Mouse (Mus musculus) mouse embryonic stem cell (cell line): ENCODE data around the gene Cdcp2.

Source experiments
- in situ Hi-C, 2 experiments: fragments of 300-500 bp; cut with MboI; formaldehyde crosslinking; loops; 1 replicate in 1 of 2; 3 replicates in 1 of 2; pipeline ENCODE4 v1.14.3; 2019 to 2020; ENCODE audit warnings: low sequenced_read_pairs in 2 of 2, low pct_unique_long_range_greater_than_20kb in 1 of 2, mixed read lengths in 1 of 2; ENCODE audit not compliant: unreplicated experiment in 1 of 2

Cdcp2 gene

GRCm38 (mm10) chr4:107096841-107097373 lies at the start of gene Cdcp2:
Cdcp2 (plus strand) TSS chr4:107096891.
- in situ Hi-C loops: no loop called here

GRCm38 (mm10) chr4:107047806-107048205 lies 48.9 kb upstream of the Cdcp2 start:
- in situ Hi-C loops: no loop called here

- in situ Hi-C loops: no loop called here
Measured at GRCm38 (mm10) chr4:107048568-107049162, 48.0 kb upstream of the Cdcp2 start.

GRCm38 (mm10) chr4:107051889-107052288 lies 44.8 kb upstream of the Cdcp2 start:
- in situ Hi-C loops: no loop called here

GRCm38 (mm10) chr4:107052962-107053553 lies 43.6 kb upstream of the Cdcp2 start:
- in situ Hi-C loops: no loop called here

- in situ Hi-C loops: no loop called here
Measured at GRCm38 (mm10) chr4:107056088-107056487, 40.6 kb upstream of the Cdcp2 start.

- in situ Hi-C loops: no loop called here
Measured at GRCm38 (mm10) chr4:107058346-107058745, 38.3 kb upstream of the Cdcp2 start.

GRCm38 (mm10) chr4:107058781-107059180 lies 37.9 kb upstream of the Cdcp2 start:
- in situ Hi-C loops: no loop called here

- in situ Hi-C loops: no loop called here
Measured at GRCm38 (mm10) chr4:107061560-107061959, 35.1 kb upstream of the Cdcp2 start.

GRCm38 (mm10) chr4:107063214-107063613 lies 33.5 kb upstream of the Cdcp2 start:
- in situ Hi-C loops: no loop called here

- in situ Hi-C loops: no loop called here
Measured at GRCm38 (mm10) chr4:107064394-107065098, 32.1 kb upstream of the Cdcp2 start.

GRCm38 (mm10) chr4:107066252-107067124 lies 30.2 kb upstream of the Cdcp2 start, which contains the start of the genes Mrpl37 and Cyb5rl:
Mrpl37 (minus strand) TSS chr4:107066868.
Cyb5rl (plus strand) TSS chr4:107066988.
- in situ Hi-C loops: no loop called here

GRCm38 (mm10) chr4:107067151-107067840 lies 29.4 kb upstream of the Cdcp2 start:
- in situ Hi-C loops: no loop called here

- in situ Hi-C loops: no loop called here
Measured at GRCm38 (mm10) chr4:107072343-107072742, 24.3 kb upstream of the Cdcp2 start.

- in situ Hi-C loops: no loop called here
Measured at GRCm38 (mm10) chr4:107075456-107075855, 21.2 kb upstream of the Cdcp2 start.

- in situ Hi-C loops: no loop called here
Measured at GRCm38 (mm10) chr4:107078894-107079293, 17.8 kb upstream of the Cdcp2 start.

GRCm38 (mm10) chr4:107079716-107080115 lies 17.0 kb upstream of the Cdcp2 start:
- in situ Hi-C loops: no loop called here

GRCm38 (mm10) chr4:107082185-107082584 lies 14.5 kb upstream of the Cdcp2 start:
- in situ Hi-C loops: no loop called here
